Mouse (Mus musculus) gastrocnemius, adult 8-10 months (tissue): ENCODE data around the gene Cd22. TPM values are rescaled to one million over a fixed set of nuclear protein-coding genes. Genes with fewer than 3 reads are reported as not detected.
"Not testable (repeated sequence)": the region's sequence is repeated elsewhere in the genome, so short reads cannot be mapped to it uniquely, and the experiment has no call there.

Source experiments
- DNase-seq, 2 experiments: peaks; one replicate each; pipeline ENCODE4 v3.0.0; 2022; ENCODE audit warnings: low spot score in 2 of 2
- total RNA-seq, 4 experiments: library from RNA; stranded (reverse); gene quantifications; 2 replicates each; pipeline ENCODE4 v1.2.4; 2022

Gene Cd22
- not detected for total RNA-seq

DNA sequence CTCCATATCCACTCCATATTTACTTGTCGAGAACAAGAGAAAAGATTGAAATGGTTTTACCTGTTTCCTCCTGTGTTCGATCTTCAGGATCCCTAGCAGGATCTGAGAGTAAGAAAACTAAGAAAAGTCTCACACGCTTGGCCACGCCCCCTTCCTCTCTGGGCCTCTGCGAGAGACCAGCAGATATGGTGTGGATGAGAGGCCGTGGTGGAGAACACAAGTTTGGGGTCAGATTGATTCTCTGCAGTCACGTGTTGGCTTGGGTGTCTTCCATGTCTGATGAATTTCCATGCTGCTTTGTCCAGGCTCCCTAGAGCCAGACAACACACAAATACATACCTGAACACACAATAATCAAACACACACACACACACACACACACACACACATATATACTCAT lies at the start of gene Cd22:
Cd22 (minus strand) TSS at position 167 of the 400 bp plus-strand sequence.
- DNase-seq, result no peak

DNA sequence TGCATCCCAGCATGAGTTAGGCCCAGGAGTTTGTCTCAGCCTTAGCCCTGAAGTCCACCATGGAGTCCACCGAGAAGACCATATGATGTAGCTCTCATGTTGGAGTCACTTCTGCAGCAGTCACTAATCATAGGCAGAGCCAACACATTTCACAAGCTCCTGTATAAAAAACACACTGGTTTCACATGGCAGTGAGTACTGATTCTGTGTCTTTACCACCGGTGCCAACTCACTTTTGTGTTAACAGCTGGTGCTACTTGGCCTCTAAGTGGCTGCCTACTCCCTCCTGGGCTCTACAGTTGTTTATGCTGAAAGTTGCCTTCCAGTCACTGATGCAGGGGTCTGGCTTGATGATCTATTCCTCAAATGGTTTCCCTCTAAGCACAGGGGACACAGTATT lies 44.4 kb upstream of the Cd22 start, which contains the start of gene Hamp2:
Hamp2 (minus strand) TSS at position 101 of the 400 bp plus-strand sequence.
- not testable (repeated sequence) for DNase-seq

- DNase-seq, result no peak
These were observed 43.9 kb upstream of the Cd22 start for GRCm38 (mm10) chr7:30924071-30924470.

DNA sequence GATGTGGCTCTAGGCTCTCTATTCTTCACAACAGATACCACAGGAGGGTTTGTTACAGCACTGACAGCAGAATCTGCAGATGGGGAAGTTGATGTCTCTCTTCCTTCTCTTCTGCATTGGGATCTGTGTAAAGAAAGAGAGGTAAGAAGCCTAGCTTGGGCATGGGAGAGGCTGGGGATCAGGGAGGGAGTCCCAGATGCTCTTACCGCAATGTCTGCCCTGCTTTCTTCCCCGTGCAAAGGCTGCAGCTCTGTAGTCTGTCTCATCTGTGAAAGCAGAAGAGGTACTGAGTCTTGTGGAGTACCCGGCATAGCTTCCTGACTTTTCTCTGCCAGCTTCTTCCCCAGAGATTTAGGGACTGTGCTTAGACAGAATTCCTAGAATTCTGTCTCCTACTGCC lies 42.3 kb upstream of the Cd22 start:
- not testable (repeated sequence) for DNase-seq

DNA sequence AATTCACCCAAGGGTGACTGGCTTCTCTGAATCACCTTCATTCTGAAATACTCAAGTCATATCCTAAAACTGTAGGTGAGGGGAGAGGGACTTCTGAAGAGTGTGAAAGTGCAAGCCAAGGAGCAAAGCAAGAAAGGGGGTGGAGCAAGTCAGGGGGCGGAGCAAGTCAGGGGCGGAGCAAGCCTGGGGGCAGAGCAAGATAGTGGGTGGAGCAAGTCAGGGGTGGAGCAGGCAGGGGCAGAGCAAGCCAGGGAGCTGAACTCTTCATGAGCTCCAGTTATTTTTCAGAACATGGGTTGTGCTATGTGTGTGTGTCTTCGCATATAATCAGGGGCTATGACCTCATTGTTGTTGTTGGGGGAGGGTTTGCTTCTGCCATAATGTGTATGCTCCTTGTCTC lies 40.1 kb upstream of the Cd22 start:
- DNase-seq, result no peak

- DNase-seq, result no peak
These were observed 37.1 kb upstream of the Cd22 start for GRCm38 (mm10) chr7:30917219-30917618.

DNA sequence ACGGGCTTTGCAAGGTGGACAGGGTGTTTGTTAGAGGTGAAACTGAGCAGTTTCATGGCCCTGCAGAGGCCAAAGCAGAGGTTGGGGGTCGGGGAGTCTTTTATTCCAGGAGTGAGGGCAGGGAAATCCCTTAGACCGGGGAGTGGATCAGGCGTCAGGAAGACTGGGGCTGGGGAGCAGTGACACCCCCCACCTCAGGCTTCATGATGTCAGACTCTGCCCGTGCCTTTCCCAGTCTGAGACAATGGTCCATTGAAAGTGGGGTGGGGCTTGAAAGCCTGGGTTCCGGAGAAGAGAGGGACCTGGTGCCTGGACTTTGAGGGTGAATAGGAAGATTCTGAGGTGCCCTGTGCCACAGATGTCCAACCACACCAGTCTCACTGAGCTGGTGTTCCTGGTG lies 36.6 kb upstream of the Cd22 start:
- no peak for DNase-seq

DNA sequence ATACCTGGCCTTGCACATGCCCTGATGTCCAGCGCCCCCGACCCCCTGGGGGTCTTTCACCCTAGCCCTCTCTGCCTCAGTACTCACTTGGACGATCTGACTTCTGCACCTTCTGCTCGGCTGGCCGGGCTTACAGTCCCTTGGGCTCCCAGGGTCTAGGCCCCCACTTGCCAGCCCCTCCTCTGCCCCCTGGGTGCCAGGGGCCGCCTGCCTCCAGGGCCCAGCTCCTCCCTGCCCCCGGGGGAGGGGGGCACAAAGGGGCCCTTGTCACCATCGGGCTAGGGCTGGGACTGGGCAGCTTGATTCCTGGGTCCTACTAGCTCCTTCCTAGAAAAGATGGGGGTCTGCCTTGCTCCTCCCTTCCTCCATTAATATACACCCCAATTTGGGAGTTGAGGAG lies 34.6 kb upstream of the Cd22 start, which contains the start of gene Mag:
Mag (minus strand) TSS at position 142 of the 400 bp plus-strand sequence.
- no peak for DNase-seq

DNA sequence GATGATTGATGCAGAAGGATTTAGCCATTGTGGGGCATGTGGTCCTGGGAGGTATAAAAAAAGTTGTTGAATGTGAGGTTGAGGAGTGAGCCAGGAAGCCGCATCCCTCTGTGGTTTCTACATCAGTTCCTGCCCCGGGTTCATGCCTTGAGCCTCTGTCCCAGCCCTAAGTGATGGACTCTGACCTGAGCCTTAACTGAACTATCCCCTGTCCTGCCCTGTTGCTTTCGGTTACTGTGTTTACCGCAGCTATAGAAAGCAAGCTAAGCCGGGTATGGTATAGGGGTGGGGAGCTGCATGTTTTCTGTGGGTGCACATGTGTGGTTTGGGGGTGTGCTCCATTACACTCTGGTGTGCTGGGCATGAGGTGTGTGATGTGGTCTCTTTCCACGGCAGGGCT lies 29.6 kb upstream of the Cd22 start:
- DNase-seq, result no peak

- DNase-seq, result no peak
These were observed 28.9 kb upstream of the Cd22 start for GRCm38 (mm10) chr7:30908992-30909431.

- DNase-seq, result no peak
These were observed 28.3 kb upstream of the Cd22 start for GRCm38 (mm10) chr7:30908277-30908991.

DNA sequence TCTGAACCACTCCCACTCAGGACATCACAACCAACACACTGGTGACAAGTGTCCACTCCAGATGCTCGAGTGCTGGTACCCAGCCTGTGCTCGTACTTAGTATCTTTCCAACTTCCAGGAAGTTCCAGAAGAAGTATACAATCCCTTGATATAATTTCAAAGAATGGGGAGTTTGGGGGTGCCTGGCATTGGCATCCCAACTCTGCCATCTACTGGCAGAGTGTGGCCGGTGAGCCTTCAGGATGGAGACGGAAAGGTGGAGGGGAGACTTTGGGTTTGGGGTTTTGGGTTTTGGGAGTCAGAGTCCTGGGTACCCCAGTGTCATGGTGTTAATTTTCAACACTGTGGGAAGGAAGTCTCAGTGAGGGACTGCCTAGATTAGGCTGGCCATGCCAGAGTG lies 23.9 kb upstream of the Cd22 start:
- DNase-seq, result no peak

GRCm38 (mm10) chr7:30895217-30895616 lies 15.1 kb upstream of the Cd22 start:
- DNase-seq, result no peak

DNA sequence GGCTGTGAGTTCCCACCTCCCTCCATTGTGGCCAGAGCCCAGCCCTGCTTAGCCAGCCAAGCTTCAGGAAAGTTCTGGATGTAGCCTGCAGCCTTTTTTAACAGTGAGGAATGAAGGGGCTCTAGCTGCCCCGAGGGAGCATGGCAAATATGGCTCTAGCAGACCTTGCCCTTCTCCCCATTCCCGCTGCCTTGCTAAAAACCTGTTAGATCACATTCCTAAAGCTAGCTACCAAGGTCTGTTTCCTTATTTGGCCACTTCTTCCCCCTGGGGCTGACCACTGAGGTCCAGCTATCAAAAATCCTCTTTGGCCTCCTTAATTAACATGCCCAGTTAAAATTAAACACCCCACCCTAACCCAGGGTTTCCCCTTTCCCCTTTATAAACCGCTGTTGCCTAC lies 12.4 kb upstream of the Cd22 start:
- DNase-seq, result no peak

- DNase-seq, result no peak
These were observed 11.6 kb upstream of the Cd22 start for GRCm38 (mm10) chr7:30891746-30892145.

DNA sequence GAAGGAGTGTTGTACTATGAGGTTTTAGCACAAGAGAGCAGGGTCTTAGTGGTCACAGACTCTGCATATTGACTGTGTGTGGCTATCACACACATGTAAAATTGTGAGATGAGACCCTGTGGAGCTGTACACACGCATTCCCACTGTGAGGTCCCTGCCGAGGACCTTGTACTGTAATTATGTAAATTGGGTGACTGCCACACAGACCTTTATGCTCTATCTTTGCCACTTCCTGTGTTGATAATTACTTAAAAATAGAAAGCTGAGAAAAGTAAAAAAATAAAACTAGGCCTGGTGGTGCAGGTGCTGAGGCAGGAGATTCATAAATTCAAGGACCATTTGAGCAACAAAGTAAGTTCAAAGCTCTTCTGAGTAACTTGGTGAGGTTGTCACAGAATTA lies 10.5 kb upstream of the Cd22 start:
- no peak for DNase-seq

- DNase-seq, result no peak
These were observed 8.6 kb upstream of the Cd22 start for GRCm38 (mm10) chr7:30888786-30889185.

GRCm38 (mm10) chr7:30887568-30888188 lies 7.5 kb upstream of the Cd22 start:
- no peak for DNase-seq

- DNase-seq, result no peak
These were observed 6.7 kb upstream of the Cd22 start for GRCm38 (mm10) chr7:30886852-30887251.

- DNase-seq, result no peak
These were observed 3.9 kb upstream of the Cd22 start for GRCm38 (mm10) chr7:30884047-30884446.

- DNase-seq, result no peak
These were observed 1.2 kb upstream of the Cd22 start for GRCm38 (mm10) chr7:30881367-30881766.

DNA sequence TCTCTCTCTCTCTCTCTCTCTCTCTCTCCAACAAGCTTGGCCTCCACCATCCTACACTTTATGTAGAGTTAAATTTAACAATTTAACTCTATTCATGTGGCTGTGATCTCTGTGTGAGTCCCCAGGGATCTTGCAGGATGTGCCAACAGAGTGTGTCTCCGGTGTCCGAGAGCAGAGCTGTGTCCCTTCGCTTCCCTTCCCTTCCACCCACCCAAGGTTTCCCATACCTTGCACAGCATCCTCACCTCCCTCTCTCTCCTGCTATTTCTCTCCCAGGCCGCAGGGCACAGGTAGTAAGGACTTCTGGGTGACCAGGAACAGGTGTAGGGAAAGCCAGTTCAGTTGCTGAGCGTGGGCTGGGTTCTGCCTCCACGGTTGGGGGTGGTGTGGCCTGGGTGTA lies 1.2 kb downstream of the Cd22 start:
- no peak for DNase-seq

DNA sequence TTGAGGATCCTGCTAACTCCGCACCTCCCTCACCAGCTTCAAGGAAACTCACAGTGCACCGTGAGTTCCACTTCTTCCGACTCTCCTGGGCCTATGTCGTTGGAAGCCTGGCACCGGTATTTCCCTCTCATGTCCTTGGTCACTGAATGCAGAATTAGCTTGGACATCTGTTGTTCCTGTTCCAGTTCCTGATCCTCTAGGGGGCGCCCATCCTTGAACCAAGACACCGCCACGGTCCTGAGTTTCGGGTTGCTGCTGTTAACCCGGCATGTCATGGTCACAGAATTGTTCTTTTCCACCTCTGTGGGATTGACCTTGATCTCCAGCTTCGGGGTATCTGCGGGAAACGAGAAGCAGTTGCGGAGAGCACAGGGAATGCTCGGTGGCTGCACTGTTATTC lies 7.1 kb downstream of the Cd22 start:
- DNase-seq, result peak; percentile 40 to 45
